Mouse (Mus musculus): Measurements from ENCODE around the gene Mmgt2.

Gene Mmgt2

GRCm38 (mm10) chr11:62648591-62649391 is at the start of gene Mmgt2:
Gene Mmgt2 (plus strand): TSS chr11:62648664.
- in situ Hi-C loops (cut with MboI, MseI) = loop anchor here (5.0 kb wide), 1 partner anchor 36 kb away; no protein-coding TSS in a partner anchor

GRCm38 (mm10) chr11:62601732-62602618 is 46.5 kb upstream of the Mmgt2 start:
- in situ Hi-C loops (cut with MboI, MseI) = loop anchor here (5.0 kb wide), 1 partner anchor 35 kb away; no protein-coding TSS in a partner anchor

- in situ Hi-C loops (cut with MboI, MseI) = loop anchor here (5.0 kb wide), 1 partner anchor 35 kb away; no protein-coding TSS in a partner anchor
These were observed 45.7 kb upstream of the Mmgt2 start for GRCm38 (mm10) chr11:62602619-62603311.

DNA sequence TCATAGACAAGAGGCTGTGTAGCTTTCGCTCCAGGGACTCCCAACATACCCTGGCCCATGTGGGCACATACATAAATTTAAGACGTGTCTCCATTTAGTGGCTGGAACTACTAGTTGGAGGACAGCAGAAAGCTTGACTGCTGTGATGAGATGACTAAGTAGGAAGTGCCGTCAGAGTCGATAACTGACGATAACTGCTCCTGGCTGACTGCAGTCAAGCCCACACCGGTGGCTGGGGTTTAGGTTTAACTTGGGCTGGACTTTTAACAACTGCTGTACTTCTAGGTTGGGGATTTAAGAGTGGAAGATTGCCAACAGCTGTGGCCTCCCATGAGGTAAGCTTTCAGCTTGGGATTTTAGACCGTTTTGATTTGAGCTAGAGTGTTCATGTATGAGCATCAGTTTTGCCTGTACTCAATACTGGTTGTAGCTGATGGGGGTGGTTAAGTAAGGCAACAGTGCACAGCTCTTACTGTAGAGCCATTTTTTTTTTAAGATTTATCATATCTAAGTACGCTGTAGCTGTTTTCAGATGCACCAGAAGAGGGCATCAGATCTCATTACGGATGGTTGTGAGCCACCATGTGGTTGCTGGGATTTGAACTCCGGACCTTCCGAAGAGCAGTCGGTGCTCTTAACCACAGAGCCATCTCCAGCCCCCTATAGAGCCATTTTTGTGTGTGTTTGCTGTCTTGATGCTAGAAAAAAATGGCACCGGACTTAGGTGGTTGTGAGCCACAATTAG is 45.0 kb upstream of the Mmgt2 start:
- in situ Hi-C loops (cut with MboI, MseI) = loop anchor here (5.0 kb wide), 1 partner anchor 36 kb away; no protein-coding TSS in a partner anchor

- in situ Hi-C loops (cut with MboI, MseI) = loop anchor here (5.0 kb wide), 1 partner anchor 37 kb away; no protein-coding TSS in a partner anchor
These were observed 44.2 kb upstream of the Mmgt2 start for GRCm38 (mm10) chr11:62604123-62604706.

- in situ Hi-C loops (cut with MboI, MseI) = loop anchor here (5.0 kb wide), 1 partner anchor 38 kb away; no protein-coding TSS in a partner anchor
These were observed 43.4 kb upstream of the Mmgt2 start for GRCm38 (mm10) chr11:62604886-62605618.

- in situ Hi-C loops (cut with MboI, MseI) = no loop called here
These were observed 42.7 kb upstream of the Mmgt2 start for GRCm38 (mm10) chr11:62605619-62606298.

DNA sequence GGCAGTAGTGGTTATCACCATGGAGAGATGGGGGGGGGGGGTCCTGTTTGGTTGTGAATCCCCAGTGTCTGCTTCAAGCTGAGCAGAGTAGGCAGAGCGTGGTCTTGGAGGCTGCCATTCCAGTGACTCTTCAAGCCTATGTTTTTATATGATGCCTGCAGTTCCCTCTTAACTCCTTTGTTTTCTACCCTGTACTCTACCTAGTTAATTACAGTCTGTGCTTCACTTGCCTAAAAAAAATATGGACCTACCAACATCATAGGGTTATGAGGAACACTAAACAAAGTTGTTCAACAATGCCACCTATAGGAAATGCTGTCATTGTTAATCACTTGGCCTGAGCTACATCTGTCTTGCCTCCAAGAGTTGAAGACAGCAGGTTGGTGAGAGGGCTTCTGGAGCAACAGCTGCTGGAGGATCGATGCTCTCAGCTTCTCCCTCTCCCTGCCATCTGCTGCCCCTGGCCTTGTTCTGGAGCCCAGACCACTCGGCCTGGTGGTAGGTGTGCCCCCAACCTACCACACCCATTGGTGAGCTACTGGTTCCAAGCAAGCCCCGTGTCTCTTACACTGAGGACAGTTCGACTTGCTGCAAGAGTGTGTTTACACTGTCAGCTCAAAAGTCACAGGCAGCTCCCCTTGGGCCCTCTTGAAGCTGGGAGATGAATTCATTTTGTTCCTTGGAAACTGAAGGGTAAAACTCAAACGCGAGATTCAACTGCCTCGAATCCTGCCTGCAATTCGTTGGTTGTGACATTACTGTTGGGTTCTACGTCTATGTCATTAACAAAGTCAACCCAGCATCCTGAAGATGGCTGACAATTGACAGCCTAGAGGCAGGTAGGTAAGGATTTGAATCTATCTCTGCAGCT is 41.9 kb upstream of the Mmgt2 start:
- in situ Hi-C loops (cut with MboI, MseI) = no loop called here

GRCm38 (mm10) chr11:62607170-62607951 is 41.1 kb upstream of the Mmgt2 start:
- in situ Hi-C loops (cut with MboI, MseI) = no loop called here

- in situ Hi-C loops (cut with MboI, MseI) = no loop called here
These were observed 40.6 kb upstream of the Mmgt2 start for GRCm38 (mm10) chr11:62607952-62608201.

DNA sequence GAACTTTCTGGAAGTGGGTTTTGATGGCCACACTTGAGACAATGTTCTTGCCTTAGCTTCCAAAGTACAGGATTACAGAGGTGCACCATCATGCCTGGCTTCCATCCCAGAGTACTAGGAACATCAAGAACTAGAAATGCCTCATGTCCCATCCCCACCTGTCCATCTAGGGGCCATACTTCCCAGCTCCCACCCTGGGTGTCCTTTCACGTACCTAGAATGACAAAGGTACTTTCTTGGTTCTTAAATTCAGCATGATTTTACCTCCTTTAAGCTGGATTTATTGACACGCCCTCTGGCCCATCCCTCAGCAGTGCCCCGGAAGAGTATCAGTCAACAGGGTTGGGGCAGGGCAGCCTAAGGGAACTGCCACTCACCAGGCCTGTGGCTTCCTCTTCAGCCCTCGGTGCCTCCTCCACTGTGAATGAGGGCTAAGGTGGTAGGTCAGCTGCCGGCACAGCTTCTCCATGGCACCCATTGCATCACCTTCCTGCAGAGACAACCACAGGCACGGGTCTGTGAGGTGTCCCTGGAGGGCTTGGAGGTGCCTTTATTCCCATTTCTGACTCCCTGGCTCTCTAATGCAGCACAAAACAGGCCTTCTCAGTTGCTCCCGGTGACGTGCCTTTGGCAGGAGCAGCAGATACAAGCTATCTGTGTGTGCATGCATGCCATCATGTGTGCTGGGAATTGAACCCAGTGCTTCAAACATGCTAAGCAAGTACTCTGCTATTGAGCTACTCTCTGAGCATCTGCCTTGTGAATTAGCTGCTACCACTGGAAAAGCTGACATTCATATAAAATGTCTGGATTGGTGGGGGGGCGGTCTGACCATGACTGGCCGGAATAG is 39.4 kb upstream of the Mmgt2 start:
- in situ Hi-C loops (cut with MboI, MseI) = no loop called here

DNA sequence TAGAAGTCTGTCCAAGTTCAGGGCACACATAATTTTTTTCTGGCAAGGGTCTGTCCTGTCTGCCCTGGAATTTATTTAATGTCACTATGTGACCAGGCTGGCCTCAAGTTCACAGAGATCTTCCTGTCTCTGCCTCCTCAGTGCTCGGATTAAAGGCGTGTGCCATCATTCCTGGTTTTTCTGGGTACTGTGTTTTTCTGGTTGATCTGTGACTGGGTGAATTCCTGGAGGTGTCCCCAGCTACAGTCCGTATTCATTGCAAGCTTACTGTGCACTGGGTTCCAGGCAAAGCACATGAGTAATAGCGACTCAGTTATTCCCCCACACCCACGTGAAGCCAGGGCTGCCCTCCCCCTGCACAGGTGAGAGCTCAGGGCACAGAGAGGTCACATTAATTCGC is 38.2 kb upstream of the Mmgt2 start:
- in situ Hi-C loops (cut with MboI, MseI) = loop anchor here (5.0 kb wide), 2 partner anchors 37 to 67 kb away; partner anchors contain the start of genes Lrrc75a and Mmgt2

- in situ Hi-C loops (cut with MboI, MseI) = loop anchor here (5.0 kb wide), 2 partner anchors 35 to 65 kb away; partner anchors contain the start of genes Lrrc75a and Mmgt2
These were observed 35.9 kb upstream of the Mmgt2 start for GRCm38 (mm10) chr11:62612604-62613003.

- in situ Hi-C loops (cut with MboI, MseI) = loop anchor here (5.0 kb wide), 2 partner anchors 33 to 63 kb away; partner anchors contain the start of genes Lrrc75a and Mmgt2
These were observed 34.7 kb upstream of the Mmgt2 start for GRCm38 (mm10) chr11:62613657-62614365.

GRCm38 (mm10) chr11:62614876-62615410 is 33.5 kb upstream of the Mmgt2 start:
- in situ Hi-C loops (cut with MboI, MseI) = loop anchor here (5.0 kb wide), 2 partner anchors 32 to 62 kb away; partner anchors contain the start of genes Lrrc75a and Mmgt2
